Mouse (Mus musculus) liver, embryonic 16.5 days (tissue): ENCODE data around the gene Ankrd33. TPM values are rescaled to one million over a fixed set of nuclear protein-coding genes. Genes with fewer than 3 reads are reported as not detected.

Experiments
- ATAC-seq: fragments of 200-750 bp; cut with Nextera tagmentation; 2 replicates; pipeline ENCODE4 v1.8.0; 2017; ENCODE audit warnings: low read depth, mild to moderate bottlenecking, moderate number of reproducible peaks, moderate library complexity
- H3K27ac ChIP-seq: fragments of 300-500 bp; sonication (generic); 2 replicates; pipeline ENCODE4 v1.5.1; 2014; ENCODE audit warnings: mild to moderate bottlenecking, low read length
- H3K27me3 ChIP-seq: fragments of 300-500 bp; sonication (generic); 2 replicates; pipeline ENCODE4 v1.6.1; 2014; ENCODE audit warnings: low read depth, low read length, mixed read lengths; ENCODE audit not compliant: control insufficient read depth, insufficient read depth
- H3K36me3 ChIP-seq: fragments of 300-500 bp; sonication (generic); 2 replicates; pipeline ENCODE4 v1.6.1; 2014; ENCODE audit warnings: mild to moderate bottlenecking; ENCODE audit not compliant: control insufficient read depth, insufficient read depth
- H3K4me1 ChIP-seq: fragments of 300-500 bp; sonication (generic); 2 replicates; pipeline ENCODE4 v1.6.1; 2014; ENCODE audit warnings: low read depth, low read length, mixed read lengths; ENCODE audit not compliant: control insufficient read depth
- H3K4me2 ChIP-seq: fragments of 300-500 bp; sonication (generic); 2 replicates; pipeline ENCODE4 v1.6.1; 2014; ENCODE audit warnings: low read depth, low read length, mixed read lengths
- H3K4me3 ChIP-seq: fragments of 300-500 bp; sonication (generic); 2 replicates; pipeline ENCODE4 v1.5.1; 2014; ENCODE audit warnings: low read depth, mild to moderate bottlenecking, low read length
- H3K9ac ChIP-seq: fragments of 300-500 bp; sonication (generic); 2 replicates; pipeline ENCODE4 v1.6.1; 2014; ENCODE audit warnings: low read depth, low read length
- H3K9me3 ChIP-seq: fragments of 300-500 bp; sonication (generic); replicated peaks from 2 replicates; pipeline ENCODE4 v1.6.1; 2016; ENCODE audit warnings: low read length; ENCODE audit not compliant: control insufficient read depth
- WGBS: fragments of 180-500 bp; shearing (Covaris S2); extraction: QIAGEN DNeasy Blood & Tissue Kit; methylation state at CpG from one replicate; pipeline ENCODE4 v1.1.7; 2014; ENCODE audit not compliant: insufficient replicate concordance; 5-methylcytosine and 5-hydroxymethylcytosine counted together
- polyA plus RNA-seq: library from polyadenylated mRNA; unstranded; fragments of >200 nt; fragmentation: Nextera tagmentation; extraction: Ambion mirVana; gene quantifications from 2 replicates; pipeline ENCODE4 v1.2.1, GENCODE M21; 2015

The Ankrd33 gene
- polyA plus RNA-seq, 1 experiment from 2014 or later: not detected

DNA sequence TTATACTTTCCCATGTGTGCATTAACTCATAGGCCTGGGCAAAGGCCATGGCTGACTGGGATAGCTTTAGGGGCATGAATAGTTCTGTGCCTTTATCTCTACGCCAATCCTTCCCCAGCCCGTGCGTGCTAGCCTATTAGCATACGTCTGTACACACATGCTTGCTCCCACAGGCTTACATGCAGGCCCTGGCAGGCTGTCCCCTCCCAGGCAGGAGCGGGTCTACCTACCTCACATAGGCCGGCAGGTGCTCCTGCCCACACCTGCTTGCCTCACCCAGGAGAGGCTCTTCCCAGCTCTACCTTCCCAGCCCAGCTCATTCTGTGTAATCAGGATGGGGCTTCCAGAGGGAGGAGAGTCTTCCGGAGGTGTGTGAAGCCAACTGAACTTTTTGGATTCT is 46.0 kb downstream of the Ankrd33 start:
- Histone ChIP-seq H3K27me3 (no peaks in the 10 kb centered on the region), H3K9me3 (no peaks in the 10 kb centered on the region), H3K27ac (no peak overlapping the region), H3K36me3 (no peaks in the 10 kb centered on the region), H3K4me1 (peaks cover 4% of the 10 kb centered on the region), H3K4me2 (no peak overlapping the region), H3K9ac (no peak overlapping the region), H3K4me3 (no peak overlapping the region)
- no peak for ATAC-seq
- WGBS: 61% methylated on average over 7 of the region's 7 CpGs

DNA sequence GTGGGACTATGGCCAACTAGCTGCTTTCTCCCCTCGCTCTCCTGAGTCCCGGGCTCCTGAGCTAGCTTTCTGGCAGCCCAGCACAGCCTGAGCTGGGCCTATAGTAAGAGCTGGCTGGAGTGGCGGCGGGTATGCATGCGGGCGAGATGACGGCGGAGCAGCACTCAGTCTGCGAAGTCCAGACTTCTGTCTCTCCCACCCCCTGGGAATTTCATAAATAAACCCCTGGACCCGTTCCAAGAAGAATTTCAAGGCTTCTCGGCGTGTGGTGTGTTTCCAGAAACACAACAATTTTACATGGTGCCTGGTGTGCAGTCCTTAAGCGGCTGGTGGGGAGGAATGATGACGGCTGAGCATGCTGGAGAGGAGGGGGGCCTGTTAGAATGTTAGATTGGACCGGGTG is 47.5 kb downstream of the Ankrd33 start:
- peaks cover 4% of the 10 kb centered on the region for H3K4me1 ChIP-seq
- H3K36me3 ChIP-seq: no peaks in the 10 kb centered on the region
- no peak overlapping the region for H3K4me2 ChIP-seq
- WGBS: 66% methylated on average over 15 of the region's 15 CpGs
- no peak overlapping the region for H3K9ac ChIP-seq
- no peak overlapping the region for H3K4me3 ChIP-seq
- H3K27ac ChIP-seq: no peak overlapping the region
- H3K9me3 ChIP-seq: no peaks in the 10 kb centered on the region
- ATAC-seq: no peak
- H3K27me3 ChIP-seq: no peaks in the 10 kb centered on the region

DNA sequence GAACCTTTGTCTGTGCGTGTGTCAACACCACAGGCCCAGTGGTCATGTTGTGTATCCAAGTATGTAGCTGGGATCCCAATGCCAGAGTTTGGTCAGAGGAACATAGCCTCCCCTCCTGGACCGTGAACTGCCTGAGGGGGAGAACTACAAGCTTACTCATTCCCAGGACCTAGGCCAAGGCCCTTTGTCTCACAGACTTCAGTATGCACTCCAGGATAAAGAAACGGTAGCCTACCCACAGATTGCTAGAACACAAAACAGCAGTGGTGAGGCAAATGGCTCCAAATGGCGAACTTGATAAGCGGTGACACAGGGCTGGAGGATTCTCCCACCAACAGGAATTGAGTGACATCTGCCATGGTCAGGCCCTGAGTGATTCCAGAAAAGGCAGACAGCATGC is 48.3 kb downstream of the Ankrd33 start:
- H3K9ac ChIP-seq: no peak overlapping the region
- H3K27me3 ChIP-seq: no peaks in the 10 kb centered on the region
- peaks cover 4% of the 10 kb centered on the region for H3K4me1 ChIP-seq
- no peak overlapping the region for H3K27ac ChIP-seq
- H3K4me3 ChIP-seq: no peak overlapping the region
- H3K36me3 ChIP-seq: no peaks in the 10 kb centered on the region
- no peak for ATAC-seq
- H3K4me2 ChIP-seq: no peak overlapping the region
- WGBS: 38% methylated on average over 5 of the region's 5 CpGs
- no peaks in the 10 kb centered on the region for H3K9me3 ChIP-seq

DNA sequence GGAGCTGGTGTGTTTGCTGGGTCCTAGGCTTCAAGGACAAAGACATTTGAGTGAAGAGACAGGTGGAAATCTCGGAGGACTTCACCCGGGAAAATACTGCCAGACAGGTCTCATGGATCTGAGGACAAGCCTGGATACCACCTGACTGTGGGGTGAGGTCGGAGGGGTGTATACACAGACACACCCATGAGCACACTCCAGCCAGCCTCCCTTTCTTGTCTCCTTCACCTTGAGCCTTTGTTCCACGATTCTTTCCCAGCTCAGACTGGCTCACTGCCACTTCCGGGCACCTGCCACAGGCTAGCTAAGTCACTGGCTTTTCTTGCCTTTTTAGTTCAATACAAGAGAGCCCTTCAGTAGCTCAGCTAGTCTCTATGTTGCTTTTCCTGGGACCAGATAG is 48.7 kb downstream of the Ankrd33 start:
- H3K4me2 ChIP-seq: no peak overlapping the region
- no peaks in the 10 kb centered on the region for H3K36me3 ChIP-seq
- WGBS: 53% methylated on average over 5 of the region's 5 CpGs
- H3K4me3 ChIP-seq: no peak overlapping the region
- no peak overlapping the region for H3K9ac ChIP-seq
- H3K9me3 ChIP-seq: no peaks in the 10 kb centered on the region
- H3K27me3 ChIP-seq: no peaks in the 10 kb centered on the region
- H3K27ac ChIP-seq: no peak overlapping the region
- no peak for ATAC-seq
- H3K4me1 ChIP-seq: peaks cover 4% of the 10 kb centered on the region

DNA sequence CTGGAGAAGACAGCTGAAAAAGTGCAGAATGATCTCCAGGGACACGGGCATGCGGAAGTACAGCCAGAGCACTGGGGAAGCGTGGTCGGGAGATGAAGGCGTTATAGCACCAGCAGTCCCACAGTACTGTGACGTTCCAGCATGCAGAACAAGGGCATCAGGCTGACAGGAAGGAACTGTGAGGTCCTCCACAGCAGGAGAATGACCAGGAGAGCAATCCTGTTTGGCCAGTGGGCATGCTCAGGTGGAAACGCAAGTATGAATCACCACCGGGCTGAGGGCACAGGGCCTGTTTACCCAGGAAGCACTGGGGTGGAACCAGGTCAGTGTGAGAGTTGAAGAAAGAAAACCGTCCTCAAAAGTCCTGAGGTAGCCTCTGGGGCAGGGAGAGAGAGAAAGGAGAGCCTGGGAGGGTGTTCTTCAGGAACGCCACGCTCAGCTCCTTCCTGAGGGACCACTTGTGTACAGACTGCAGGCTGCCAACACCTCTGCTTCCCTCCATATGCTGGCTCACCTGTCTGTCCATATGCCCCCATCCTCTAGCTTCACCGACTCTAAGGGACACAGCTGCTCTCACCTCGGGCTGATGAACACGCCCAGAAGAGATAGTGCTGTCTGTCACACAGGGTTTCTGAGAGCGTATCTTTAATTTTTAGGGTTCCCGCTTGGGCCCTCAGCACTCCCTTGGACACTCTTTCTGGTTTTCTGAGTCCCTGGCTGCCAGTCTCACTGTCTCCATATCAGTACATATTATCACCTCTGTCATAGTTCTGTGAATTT is 50.3 kb downstream of the Ankrd33 start:
- Histone ChIP-seq H3K9ac (no peak overlapping the region), H3K27ac (no peak overlapping the region), H3K4me3 (no peak overlapping the region), H3K4me1 (peaks cover 10% of the 10 kb centered on the region), H3K27me3 (no peaks in the 10 kb centered on the region), H3K36me3 (no peaks in the 10 kb centered on the region), H3K4me2 (no peak overlapping the region), H3K9me3 (no peaks in the 10 kb centered on the region)
- 29% methylated on average over 16 of the region's 16 CpGs for WGBS
- ATAC-seq: no peak

DNA sequence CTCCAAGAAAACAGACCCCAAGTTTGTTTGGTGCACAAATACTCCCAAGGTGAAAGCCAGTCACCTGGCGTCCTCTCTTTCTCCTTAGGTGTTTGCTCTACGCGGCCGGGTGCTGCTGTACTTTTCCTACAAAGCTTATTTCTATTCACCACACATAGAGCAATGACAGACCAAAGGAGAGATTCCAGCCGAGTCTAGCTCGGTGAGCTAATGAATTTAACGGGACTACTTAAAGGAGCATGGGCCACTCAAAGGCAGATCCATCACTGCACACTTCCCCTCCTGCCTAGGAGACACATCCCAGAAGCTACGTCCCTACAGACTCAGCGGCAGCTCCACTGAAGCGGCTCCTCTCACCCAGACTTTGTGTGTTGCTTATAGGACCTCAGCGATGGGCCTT is 52.0 kb downstream of the Ankrd33 start:
- ATAC-seq: no peak
- WGBS: 66% methylated on average over 11 of the region's 11 CpGs
- Histone ChIP-seq H3K4me1 (peaks cover 10% of the 10 kb centered on the region), H3K4me2 (no peak overlapping the region), H3K36me3 (no peaks in the 10 kb centered on the region), H3K27ac (no peak overlapping the region), H3K9me3 (no peaks in the 10 kb centered on the region), H3K9ac (no peak overlapping the region), H3K27me3 (no peaks in the 10 kb centered on the region), H3K4me3 (no peak overlapping the region)

Other genes starting within 250 kb of the Ankrd33 start
- gene Scn8a, start 245.9 kb upstream of the Ankrd33 start, polyA plus RNA-seq: 0.51 and 0.72 TPM in 2 replicates
- not detected in 2 replicates for gene Gm47841, start 68.4 kb upstream of the Ankrd33 start, polyA plus RNA-seq
- 0.07 TPM in 2 replicates for gene Fignl2, start 37.2 kb upstream of the Ankrd33 start, polyA plus RNA-seq
- gene Acvrl1, start 12.8 kb downstream of the Ankrd33 start, polyA plus RNA-seq: 2.3 and 3.2 TPM in 2 replicates
- 2.0 and 2.1 TPM in 2 replicates for gene Acvr1b, start 58.3 kb downstream of the Ankrd33 start, polyA plus RNA-seq
- gene Grasp, start 108.4 kb downstream of the Ankrd33 start, polyA plus RNA-seq: 0.36 and 0.54 TPM in 2 replicates
- 0.67 and 0.69 TPM in 2 replicates for gene Nr4a1, start 138.5 kb downstream of the Ankrd33 start, polyA plus RNA-seq
- 25.0 and 26.1 TPM in 2 replicates for gene Atg101, start 168.5 kb downstream of the Ankrd33 start, polyA plus RNA-seq
- gene 6030408B16Rik, start 177.5 kb downstream of the Ankrd33 start, polyA plus RNA-seq: 0.72 and 0.81 TPM in 2 replicates